Mouse (Mus musculus) frontal cortex, postnatal 36 days (tissue): Measurements from ENCODE around the gene Nxph1.

Source experiments
- DNase-seq, 2 experiments: peaks; one replicate each; pipeline ENCODE4 v3.0.0; 2022; ENCODE audit warnings: low spot score in 2 of 2

The Nxph1 gene

DNA sequence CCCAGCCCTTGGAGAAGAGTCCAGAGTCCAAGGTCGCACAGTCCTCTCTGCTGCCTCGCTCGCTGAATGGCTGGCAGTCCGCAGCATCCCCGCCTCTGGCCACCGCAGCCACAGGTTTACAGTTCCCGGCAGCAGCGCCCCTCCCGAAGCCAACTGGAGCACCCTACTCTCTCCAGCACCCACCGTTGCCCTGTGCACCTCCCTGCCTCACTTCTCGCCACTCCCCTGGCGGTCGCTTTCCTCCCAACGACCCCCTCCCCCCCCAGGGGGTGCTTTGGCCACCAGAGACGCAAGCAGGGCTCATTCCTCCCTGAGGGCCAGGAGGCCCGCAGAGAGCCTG is at the start of gene Nxph1:
TSS of gene Nxph1 (plus strand) at position 301 of the 340 bp plus-strand sequence.
- no peak for DNase-seq

DNA sequence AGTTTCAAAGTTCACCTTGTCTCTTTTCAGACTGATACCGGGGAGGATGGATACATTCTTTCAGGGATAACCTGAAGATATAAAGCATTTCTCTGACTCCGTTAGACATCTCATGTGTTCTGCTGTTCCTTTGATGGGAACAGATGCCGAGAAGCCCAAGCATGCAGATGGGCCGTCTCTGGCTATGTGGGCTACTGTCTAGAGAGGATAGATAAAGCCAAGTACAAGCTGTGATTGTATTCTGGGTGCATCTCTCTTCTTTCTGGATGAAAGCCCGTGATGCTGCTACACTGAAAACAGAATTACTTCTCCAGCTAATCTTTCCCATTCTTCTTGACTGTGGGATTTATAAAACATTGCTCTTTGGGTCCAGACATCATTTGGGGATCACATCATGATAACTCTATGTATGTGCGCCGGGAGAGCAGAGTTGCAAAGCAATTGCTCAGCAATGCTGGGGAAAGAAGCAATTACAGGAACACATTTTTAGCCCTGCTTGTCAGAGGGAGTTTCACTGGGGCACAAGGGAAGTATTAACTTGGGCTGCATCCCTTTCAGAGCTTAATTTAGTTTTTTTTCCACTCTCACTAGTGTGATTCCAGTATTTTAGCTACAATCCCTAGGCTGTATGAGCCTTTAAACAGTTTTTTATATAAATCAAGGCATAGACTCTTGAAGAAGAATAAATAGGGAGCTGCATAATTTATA is 48.1 kb upstream of the Nxph1 start:
- peak; percentile 43 to 71 for DNase-seq

DNA sequence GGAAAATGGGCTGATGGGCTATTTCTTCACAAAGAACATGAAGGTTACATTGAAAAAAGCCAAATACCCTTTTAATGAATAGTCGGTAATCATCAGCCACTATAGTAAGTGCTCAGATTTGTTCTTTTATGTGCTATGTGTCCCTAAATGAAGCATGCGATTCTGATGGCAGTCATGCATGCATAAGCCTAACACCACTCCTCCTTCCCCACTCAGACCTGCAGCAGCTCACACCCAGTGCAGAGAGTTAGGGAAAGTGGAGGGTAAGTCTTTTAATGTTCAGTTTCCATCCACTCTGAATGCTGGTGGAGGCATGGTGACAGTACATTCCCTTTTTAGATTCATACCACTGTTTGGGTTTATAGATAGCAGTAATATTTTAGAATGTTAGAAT is 47.5 kb upstream of the Nxph1 start:
- DNase-seq: no peak

DNA sequence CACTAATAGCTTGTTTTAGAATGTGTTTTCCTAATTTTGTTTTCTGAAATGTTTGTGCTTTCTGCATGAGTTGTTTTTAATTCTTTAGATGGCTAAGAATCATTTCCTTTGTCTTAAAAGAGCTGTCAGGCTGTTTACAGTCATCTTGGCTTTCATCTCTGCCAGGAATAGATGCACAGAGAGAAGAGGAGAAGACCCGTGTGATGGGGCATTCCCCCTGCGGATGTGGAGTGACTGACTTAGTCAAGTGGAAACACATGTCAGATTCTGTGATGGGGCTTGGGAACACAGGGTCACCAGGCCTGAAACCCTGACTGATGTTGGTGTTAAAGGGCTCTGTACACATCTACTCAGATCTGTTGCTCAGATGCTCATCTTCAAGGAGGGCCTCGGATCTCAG is 40.3 kb upstream of the Nxph1 start:
- DNase-seq: no peak

DNA sequence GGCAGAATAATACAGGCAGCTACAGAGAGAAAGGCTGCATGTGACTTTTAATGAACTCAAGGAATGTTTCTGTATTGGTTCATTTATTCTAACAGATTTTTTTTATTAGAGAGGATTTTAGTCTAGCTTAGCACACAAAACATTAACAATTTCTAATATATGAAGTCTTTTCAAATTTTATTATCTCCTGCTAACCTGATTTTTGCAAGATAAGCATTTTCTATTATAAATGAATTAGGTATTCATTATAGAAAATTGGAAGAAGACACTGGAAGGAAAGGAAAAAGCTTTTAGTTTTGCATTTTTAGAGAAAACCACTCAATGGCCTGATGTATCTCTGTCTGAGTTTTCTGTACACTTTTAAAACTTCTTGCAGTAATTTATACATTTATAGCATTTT is 34.8 kb upstream of the Nxph1 start:
- DNase-seq: no peak

DNA sequence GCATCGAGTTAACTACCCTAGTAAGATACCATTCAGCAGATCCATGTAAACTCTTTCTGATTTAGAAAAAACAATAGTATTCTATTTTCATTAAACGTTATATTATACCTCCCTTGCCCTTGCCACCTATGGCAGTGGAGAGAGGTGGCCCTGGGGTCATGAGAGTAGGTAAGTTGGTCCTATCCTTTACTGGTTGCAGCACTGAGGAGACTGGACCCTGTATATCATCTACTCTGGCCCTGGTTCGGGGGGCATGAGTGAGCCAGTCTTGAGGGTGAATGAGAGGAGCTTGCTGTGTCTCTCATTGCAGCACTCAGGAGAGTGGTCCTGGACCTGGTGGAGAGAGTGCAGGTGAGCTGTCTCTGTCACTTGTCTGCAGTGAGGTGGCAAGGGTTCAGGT is 33.5 kb upstream of the Nxph1 start:
- DNase-seq: no peak

DNA sequence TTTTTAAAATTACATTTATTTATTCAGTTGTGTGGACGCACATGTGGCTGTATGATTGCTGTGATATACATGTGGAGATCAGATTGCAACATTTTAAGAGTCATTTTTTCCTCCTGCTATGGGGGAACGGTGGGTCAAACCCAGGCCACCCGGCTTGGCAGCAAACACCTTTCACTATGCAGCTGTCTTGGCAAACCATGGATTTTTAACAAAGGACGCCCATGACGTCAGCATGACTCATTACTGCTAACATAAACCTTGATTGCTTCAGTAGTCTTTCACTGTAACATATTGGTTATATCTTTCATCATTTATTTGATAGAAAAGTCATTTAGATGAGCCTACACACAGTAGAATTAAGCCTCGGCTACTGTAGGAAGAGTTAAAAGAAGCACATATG is 23.8 kb upstream of the Nxph1 start:
- no peak for DNase-seq

DNA sequence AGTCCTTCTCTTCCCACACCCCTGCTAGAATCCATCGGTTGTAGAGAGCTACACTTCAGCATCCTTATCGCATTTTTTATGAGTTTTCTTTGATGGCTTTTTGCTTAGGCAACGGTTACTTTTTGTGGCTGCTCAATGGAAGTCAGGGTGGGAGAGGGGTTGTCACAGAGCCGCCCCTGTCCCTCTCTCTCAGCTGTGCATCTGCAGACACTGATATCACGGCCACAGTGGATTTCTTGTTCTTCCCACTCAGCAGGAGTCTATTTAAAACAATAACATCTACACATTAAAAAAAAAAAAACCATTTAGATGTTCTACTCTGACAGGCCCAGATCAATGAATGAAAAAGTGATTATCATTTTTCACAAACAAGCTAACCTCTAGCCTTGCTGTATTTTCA is 13.0 kb upstream of the Nxph1 start:
- no peak for DNase-seq

DNA sequence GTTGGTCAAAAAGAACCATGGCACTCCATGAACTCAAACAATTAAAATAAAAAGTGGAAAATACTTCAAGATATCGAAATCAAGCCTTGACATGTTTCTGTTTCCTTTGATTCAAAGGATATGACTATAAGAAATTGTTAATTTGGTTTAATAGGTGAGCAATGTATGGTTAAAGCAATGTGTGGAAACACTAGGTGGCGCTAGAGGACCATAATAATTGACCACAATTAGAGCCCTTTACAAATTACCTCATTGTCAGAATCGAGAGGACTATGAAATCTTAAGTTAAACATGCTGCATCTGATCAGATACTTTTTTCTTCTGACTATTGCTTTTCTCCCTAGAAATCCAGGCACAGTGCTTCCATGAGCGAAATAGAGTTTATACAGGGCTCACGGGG is 12.5 kb upstream of the Nxph1 start:
- DNase-seq: peak; percentile 49 to 82

DNA sequence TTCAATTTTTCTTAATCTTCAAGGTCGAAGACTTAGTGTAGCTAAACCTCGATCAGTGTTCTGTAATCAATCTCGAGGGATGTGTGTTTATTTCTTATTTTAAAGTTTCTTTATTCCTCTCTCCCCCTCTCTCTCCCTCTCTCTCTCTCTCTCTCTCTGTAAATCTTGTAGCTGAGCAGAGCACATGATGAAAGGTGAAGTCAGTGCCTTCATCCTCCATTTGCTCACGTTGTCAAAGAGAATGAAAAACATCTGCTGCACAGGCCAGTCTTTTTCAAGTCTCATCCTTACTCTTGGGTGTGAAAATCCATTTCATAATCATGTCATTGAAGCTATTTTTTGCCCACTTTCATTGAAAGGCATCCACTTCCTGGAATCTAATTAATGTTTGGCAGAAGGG is 12.1 kb upstream of the Nxph1 start:
- DNase-seq: no peak

DNA sequence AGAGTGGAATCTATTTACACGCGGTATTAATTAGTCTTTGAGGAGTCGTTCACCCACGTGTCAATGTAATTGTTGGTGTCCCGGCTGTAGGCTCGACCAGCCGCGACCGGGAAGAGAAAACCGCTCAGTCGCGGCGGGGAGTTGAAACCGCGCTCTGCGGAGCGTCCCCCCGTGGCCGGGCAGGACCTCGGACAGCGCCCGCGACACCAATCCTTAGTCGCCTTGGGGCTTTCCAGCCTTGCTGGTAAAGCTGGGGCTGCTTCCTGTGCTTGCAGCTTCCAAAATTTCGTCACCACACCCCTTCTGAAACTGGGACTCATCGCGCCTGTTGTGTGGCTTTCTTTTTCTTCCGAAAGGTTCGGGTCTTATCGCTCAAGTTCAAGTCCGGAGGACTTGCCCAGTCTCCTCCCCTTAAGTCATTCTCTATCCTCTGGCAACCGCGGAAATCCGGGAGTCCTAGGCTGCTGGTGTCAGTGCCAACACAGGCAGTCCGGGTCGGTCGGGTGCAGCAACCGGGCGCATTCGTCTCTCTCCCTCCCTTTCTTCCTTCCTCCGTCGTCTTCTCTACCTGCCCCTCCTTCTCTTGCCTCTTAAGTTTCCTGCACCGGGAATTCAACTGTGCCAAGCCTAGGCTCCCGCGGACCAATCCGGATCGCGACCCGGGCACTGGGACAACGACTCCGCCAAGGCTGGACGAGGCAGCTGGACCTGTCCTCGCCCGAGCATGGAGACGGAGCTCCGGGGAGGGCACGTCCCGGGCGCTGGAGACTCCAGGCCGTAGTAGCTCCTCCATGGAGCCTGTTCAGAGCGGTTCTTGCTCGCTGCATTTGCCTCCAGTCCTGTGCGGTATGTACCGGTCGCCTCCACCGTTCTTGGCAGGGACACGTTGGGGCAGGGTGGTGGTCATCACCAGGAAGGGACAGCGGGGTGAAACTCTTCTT is 510 bp downstream of the Nxph1 start:
- DNase-seq: peak; percentile 30 to 36

DNA sequence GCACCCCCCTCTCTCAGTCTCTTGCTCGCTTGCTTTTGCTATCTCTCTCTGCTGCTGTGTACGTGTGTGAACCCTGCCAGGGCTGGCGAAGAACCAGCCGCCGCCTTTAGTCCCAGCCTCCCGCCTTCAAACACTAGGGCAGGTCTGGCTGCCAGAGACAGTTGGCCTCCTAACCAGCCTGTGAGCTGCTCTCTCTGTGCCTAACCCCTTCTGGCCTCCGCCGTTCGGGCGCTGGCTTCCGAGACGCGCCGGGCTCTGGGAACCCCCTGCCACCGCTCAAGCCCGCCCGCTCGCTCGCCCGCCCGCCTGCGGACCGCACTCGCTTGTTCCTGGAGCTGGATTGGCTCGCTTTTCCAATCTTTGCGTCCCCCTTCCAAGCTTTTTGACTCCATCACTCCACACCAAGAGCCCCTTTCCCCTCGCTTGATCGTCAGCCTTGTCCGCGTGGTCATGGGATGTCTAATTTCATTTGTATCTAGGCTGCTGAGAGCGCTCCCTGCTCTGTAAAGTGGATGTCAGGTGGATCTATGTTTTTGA is 1.5 kb downstream of the Nxph1 start:
- DNase-seq: peak in 1 of 2 experiments; percentile 39

DNA sequence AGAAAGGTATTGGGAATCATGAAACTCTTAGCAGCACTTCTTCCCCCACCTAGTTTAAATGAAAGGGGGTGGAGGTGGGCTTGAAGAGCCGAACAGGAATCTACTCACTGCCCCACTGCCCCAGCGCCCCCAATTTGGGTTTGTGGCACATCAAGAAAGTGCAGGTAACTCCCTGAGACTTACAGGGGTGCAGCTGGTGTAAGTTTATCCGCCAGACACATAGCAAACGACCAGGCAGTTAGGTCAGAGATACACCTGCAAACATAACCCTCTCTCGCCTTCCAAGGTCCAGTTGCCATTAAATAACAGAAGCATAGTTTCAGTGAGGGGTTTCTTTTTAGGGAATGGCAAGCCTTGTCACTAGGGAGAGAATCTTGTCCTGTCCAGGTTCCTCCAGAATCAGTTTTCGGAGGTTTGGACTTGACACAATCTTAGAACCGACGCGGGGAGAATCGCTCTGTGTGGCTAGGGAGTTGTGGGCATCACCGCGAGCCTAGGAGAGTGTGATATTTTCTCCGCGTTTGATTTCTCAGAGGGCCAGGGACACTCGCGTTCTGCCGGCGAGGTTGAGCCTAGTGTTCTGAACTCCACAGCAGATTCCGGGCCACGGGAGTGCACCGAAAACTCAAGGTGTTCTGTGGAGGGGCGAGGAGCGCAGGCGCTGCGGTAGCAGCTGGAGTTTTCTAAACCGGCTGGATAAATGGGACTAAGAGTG is 2.5 kb downstream of the Nxph1 start:
- DNase-seq: no peak

DNA sequence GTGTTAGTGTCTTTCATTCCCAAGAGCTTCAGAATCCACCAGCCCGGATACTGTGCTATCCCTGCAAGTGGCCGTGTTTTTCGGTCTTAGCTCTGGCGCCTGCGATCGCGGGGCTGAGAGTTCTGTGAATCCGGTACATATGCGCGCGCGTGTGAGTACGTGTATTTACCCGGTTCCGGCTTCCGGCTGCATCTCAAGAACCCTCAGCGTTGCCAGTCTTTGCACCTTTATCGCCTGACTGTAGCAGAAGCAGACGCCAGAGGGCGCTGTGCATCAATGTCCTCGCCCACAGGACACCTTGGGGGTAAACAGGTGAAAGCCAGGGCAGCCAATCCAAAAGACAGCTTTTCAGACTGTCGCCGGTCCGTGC is 3.1 kb downstream of the Nxph1 start:
- peak; percentile 79 to 85 for DNase-seq

DNA sequence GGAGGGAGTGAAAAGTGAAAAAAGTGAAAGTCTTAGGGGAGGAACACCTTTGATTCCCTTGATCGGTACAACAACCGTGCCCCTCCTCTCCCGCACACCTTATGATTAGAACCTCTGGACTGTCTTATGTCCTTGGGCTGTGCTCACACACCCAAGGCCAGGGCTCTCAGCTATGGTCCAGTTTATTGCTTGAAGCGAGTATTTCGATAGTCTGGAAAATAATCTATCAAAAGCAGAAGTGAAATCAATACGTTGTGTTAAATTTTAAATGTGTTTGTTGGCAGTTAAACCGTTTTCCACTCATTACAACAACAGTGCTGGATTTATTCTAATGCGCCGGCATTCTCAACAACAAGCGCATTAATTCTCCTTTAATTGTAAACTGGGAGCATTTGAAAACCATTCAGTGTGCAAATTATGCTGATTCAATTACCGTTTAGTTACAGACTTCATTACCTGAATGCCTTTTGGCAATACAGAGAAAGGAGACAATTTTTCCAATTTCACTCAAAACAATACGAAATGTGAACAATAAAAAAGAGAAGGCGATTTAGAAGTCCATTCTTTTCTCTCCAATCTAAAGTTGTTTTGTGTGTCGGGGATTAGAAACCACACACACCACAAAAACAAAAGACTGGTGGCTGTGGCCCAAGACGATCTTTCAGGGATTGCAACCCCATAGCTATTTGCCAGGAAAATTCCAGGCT is 3.8 kb downstream of the Nxph1 start:
- no peak for DNase-seq

DNA sequence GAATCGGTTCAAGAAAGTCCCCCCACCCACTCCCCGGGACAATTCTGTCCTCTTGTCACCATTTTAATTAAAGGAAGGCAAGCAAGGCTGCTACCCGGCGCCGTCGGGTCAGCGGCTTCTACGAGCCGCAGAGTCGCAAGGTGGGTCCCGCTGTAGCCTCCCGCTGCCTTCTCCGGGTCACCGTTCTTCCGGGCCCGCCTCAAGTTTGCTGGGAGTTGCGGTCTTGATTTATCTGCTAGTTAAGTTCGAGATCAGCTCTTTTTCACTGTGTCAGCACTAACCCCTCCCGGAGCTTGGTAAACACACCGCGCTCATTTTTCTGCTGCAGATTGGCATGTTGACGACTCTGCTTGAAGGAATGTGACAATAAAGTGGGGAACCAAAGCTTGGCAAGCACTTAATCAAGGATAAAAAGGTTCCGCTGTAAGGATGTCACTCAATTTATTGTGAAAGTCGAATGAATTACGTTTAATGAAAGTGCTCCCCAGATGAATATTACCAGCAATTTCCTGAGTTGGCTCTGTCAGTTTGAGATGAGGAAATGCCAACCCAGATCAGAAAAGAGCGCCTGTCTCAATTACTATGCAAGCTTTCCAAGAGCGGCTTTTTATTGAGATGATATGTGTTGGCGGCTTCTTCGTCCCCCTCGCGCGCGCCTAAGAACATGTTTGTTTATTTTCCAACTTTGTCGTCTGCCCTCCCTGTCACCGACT is 7.7 kb downstream of the Nxph1 start:
- DNase-seq: no peak

DNA sequence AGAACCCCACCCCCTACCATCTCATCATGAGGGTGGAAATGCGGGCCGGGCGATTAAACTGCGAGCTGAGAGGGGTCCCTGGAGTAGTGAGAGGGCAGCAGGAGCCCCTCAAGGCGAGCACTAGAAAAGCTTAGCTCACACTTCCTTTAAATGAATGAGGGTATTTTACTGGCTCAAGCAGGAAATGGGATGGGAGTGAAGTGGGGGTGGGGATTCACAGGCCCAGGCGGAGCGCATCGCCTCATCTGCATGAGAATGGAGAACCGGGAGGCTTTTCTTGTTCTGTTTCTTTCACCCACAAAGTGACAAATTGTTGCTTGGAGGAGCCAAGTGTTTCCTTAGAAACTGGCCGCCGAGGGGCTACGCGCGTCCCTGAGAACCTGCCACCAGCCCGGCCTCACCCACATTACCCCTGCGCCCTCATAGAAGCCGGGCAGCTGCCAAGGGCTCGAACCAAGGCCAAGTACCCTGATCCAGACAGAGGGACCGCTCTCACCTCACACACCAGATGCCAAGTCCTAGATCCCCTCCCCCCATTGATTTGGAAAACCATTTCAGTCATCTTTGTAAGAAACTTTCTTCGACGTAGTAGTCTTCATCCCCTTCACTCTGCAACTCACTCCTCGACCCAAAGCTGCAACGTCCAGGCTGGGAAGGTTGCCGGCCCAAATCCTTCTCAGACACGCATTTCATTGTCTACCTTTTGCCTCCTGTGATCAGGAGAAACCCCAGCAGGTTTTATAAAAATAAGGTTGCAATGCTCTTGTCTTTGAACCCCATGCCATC is 8.7 kb downstream of the Nxph1 start:
- no peak for DNase-seq

DNA sequence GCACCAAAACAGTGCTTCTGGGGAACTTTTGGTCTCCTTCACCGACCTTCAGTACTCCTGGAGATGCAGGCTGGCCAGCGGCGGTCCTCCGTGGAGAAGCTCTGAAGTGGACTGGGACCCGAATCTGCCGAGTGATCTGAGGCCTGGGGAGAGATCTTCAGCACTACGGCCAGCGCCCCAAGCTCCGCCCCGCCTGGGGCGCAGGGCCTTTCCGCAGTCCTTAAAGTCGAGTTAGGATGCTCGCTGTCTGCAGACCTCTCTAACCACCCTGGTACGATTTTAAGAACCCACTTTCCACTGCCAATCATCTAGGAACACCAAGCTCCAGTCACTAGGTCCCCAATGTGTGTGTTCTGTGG is 9.3 kb downstream of the Nxph1 start:
- no peak for DNase-seq

DNA sequence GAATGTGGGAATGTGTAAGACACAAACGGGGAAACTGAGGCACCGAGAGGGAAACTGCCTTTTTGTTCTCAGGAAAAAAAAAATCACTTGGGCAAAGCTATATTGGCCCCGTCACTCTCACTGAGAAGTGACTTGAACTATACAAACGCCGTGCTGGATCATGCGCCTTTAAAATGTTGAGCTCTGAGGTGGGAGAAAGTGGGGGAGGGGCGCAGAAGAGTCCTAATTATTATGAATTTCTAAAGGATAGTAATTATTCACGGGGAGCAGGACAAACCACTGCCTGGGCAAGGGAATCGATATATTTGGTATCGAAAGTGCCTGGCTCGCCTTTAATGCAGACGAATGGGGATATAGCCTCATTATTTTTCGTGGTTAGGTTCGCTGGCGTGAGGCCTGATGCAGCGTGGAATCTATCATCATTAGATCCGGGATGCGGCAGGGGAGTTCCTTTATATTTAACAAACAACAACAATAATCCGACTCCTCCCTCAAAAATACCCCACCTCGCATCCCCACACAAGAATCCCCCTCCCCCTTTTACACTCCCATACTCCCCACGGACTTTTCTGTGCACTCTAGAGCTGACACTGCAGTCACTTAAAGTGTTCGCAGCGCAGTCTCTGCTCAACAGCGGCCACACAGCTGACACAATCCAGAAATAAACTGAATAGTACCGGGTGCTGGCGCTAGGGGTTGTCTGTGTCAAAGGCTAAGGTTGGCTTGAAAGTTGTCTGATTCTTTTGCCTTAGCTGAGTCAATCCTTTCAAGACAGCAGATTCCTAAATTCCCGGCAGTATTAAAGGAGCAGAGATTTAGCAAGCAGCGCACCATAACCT is 10.1 kb downstream of the Nxph1 start:
- peak in 1 of 2 experiments; percentile 41 for DNase-seq
